In the genomic region with DNA sequence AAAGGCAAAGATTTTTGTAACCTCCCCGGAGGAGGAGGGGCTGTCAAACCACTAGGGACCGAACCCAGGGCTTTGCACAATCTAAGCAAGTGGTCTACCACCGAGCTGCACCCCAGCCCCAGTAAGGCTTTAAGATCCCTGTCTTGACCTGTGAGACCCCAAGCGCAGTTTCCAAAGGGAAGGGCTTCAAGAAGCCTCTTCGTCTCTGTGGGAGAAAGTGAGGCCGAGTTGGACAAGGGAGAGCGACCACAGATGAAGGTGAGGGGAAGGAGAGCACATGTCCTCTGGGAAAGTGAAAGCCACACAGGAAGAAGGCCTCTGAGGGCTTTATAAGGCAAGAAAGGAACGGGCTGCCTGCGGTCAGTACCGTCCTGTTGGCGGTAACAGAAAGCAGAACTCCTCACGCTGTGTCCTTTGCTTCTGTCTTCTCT, we compare ENCODE assay signal across 9 mouse cellular contexts. TPM values are rescaled to one million over a fixed set of nuclear protein-coding genes. Genes with fewer than 3 reads are reported as not detected.
A peak's percentile ranks its signal among the peaks of the same experiment; 100 is the strongest.
DNase-seq lines count a peak whose midpoint lies in the region; ATAC-seq and TF ChIP-seq lines count a peak whose summit lies in the region.
"Had no signal": no experiment of that assay in that cellular context is flagged by ENCODE, and none has a peak within 500 bp of the region (broad histone marks: within the 10 kb centered on the region; RNA-seq: fewer than 3 reads in every experiment).

No protein-coding gene starts in this region.

- H3K36me3 ChIP-seq in kidney, embryonic 15.5 days = no peaks in the 10 kb centered on the region
- H3K36me3 ChIP-seq: lung, embryonic 15.5 days had no signal

- no peaks in the 10 kb centered on the region for H3K9me3 ChIP-seq in kidney, embryonic 15.5 days (replicated peaks)
- H3K9me3 ChIP-seq: lung, embryonic 15.5 days had no signal

- TF ChIP-seq POLR2A in bone marrow macrophage, adult 2 months (IDR thresholded peaks at IDR 0.05; ENCODE audit: borderline replicate concordance, low read depth, low read length) = no peak

- H3K4me3 ChIP-seq in kidney, embryonic 15.5 days (replicated peaks) = no peak overlapping the region
- peak overlapping the region; percentile 36 for H3K4me3 ChIP-seq in bone marrow macrophage, adult 2 months (ENCODE audit: insufficient read depth, low read length)
- H3K4me3 ChIP-seq: lung, embryonic 15.5 days had no signal

- WGBS in kidney, embryonic 15.5 days = 61% methylated on average over 12 of the region's 12 CpGs

- H3K4me1 ChIP-seq in kidney, embryonic 15.5 days = no peaks in the 10 kb centered on the region
- peaks cover 50% of the 10 kb centered on the region for H3K4me1 ChIP-seq in bone marrow macrophage, adult 2 months (ENCODE audit: control insufficient read depth, insufficient read depth, low read length)

- no peak overlapping the region for H3K27ac ChIP-seq in kidney, embryonic 15.5 days
- H3K27ac ChIP-seq in bone marrow macrophage, adult 2 months (ENCODE audit: insufficient read depth, low read depth, low read length) = peak overlapping the region; percentile 96

- no peak overlapping the region for H3K9ac ChIP-seq in kidney, embryonic 15.5 days
- H3K9ac ChIP-seq: lung, embryonic 15.5 days had no signal

- DNase-seq in kidney, postnatal 10 days = peak; percentile 17
- peak; percentile 27 to 34 for DNase-seq in kidney, postnatal 36 days
- no peak for DNase-seq in Muller cell, postnatal 12 days (ENCODE audit: inconsistent ontology term)
- DNase-seq in yolk sac, embryonic 10.5 days (ENCODE audit: low spot score) = no peak
- DNase-seq in cerebellum, adult 11 months = no peak

- no peak overlapping the region for H3K4me2 ChIP-seq in kidney, embryonic 15.5 days
- H3K4me2 ChIP-seq: lung, embryonic 15.5 days had no signal

- no peak for TF ChIP-seq CTCF in bone marrow macrophage, adult 2 months (IDR thresholded peaks at IDR 0.05; ENCODE audit: low read depth, low read length)

- no peaks in the 10 kb centered on the region for H3K27me3 ChIP-seq in kidney, embryonic 15.5 days
- H3K27me3 ChIP-seq: lung, embryonic 15.5 days had no signal

- no peak for ATAC-seq in kidney, embryonic 15.5 days (replicated peaks; ENCODE audit: low FRiP score)
- ATAC-seq in megakaryocyte-erythroid progenitor cell, adult 5-6 weeks (replicated peaks; ENCODE audit: low FRiP score, low TSS enrichment, poor library complexity, severe bottlenecking) = peak; percentile 73

RNA-seq across cellular contexts. Expression of gene Bex6, which starts 10.4 kb away (rescaled TPM):
- not detected in 2 replicates for polyA plus RNA-seq in kidney, embryonic 15.5 days (2015; fragmentation: Nextera tagmentation; extraction: Ambion mirVana)
- 1.4 and 1.9 TPM in 2 replicates for polyA plus RNA-seq in bone marrow macrophage, adult 2 months (2012; ENCODE audit: insufficient read depth, insufficient read length, missing spikeins)
- total RNA-seq in megakaryocyte-erythroid progenitor cell, adult 5-6 weeks (2014; fragmentation: Nextera tagmentation) = 0.81 TPM in 1 of 2 replicates, not detected in the other
- 3.6 TPM in 1 of 2 replicates, not detected in the other for total RNA-seq in megakaryocyte-erythroid progenitor cell, adult 5-6 weeks (2017)

RNA-seq across cellular contexts. Expression of gene Nrros, which starts 24.6 kb away (rescaled TPM):
- 17.7 and 17.8 TPM in 2 replicates for polyA plus RNA-seq in kidney, embryonic 15.5 days (2015; fragmentation: Nextera tagmentation; extraction: Ambion mirVana)
- 227 and 230 TPM in 2 replicates for polyA plus RNA-seq in bone marrow macrophage, adult 2 months (2012; ENCODE audit: insufficient read depth, insufficient read length, missing spikeins)
- 40.4 and 53.3 TPM in 2 replicates for total RNA-seq in megakaryocyte-erythroid progenitor cell, adult 5-6 weeks (2014; fragmentation: Nextera tagmentation)
- total RNA-seq in megakaryocyte-erythroid progenitor cell, adult 5-6 weeks (2017) = 33.4 and 40.3 TPM in 2 replicates

RNA-seq across cellular contexts. Expression of gene Fbxo45, which starts 56.9 kb away (rescaled TPM):
- polyA plus RNA-seq in kidney, embryonic 15.5 days (2015; fragmentation: Nextera tagmentation; extraction: Ambion mirVana) = 10.4 and 11.2 TPM in 2 replicates
- 8.5 and 8.6 TPM in 2 replicates for polyA plus RNA-seq in bone marrow macrophage, adult 2 months (2012; ENCODE audit: insufficient read depth, insufficient read length, missing spikeins)
- total RNA-seq in megakaryocyte-erythroid progenitor cell, adult 5-6 weeks (2014; fragmentation: Nextera tagmentation) = 17.3 and 20.0 TPM in 2 replicates
- total RNA-seq in megakaryocyte-erythroid progenitor cell, adult 5-6 weeks (2017) = 19.4 and 26.9 TPM in 2 replicates

RNA-seq across cellular contexts. Expression of gene Wdr53, which starts 57.0 kb away (rescaled TPM):
- 19.3 and 19.5 TPM in 2 replicates for polyA plus RNA-seq in kidney, embryonic 15.5 days (2015; fragmentation: Nextera tagmentation; extraction: Ambion mirVana)
- polyA plus RNA-seq in bone marrow macrophage, adult 2 months (2012; ENCODE audit: insufficient read depth, insufficient read length, missing spikeins) = 18.0 and 20.3 TPM in 2 replicates
- total RNA-seq in megakaryocyte-erythroid progenitor cell, adult 5-6 weeks (2014; fragmentation: Nextera tagmentation) = 11.8 and 17.1 TPM in 2 replicates
- total RNA-seq in megakaryocyte-erythroid progenitor cell, adult 5-6 weeks (2017) = 15.9 and 21.6 TPM in 2 replicates

Comparison
In these comparisons a context has a peak if more than half of its experiments do, and no peak if none do; other contexts are left out.
1. DNase-seq: peak in kidney, postnatal 10 days (single experiment) and kidney, postnatal 36 days (2 of 2); none in Muller cell, postnatal 12 days (single experiment), yolk sac, embryonic 10.5 days (single experiment) and cerebellum, adult 11 months (single experiment).
2. RNA of gene Nrros, which starts 24.6 kb away (polyA plus RNA-seq): 227 to 230 TPM in bone marrow macrophage, adult 2 months; 17.7 to 17.8 TPM in kidney, embryonic 15.5 days; every median in the first group is over 10 times any median in the second.